Mouse (Mus musculus) bone marrow macrophage, adult 2 months (primary cell): ENCODE data around the gene A2ml1. TPM values are rescaled to one million over a fixed set of nuclear protein-coding genes. Genes with fewer than 3 reads are reported as not detected.

Source experiments
- H3K27ac ChIP-seq: 2 replicates; pipeline ENCODE4 v1.5.1; 2012; ENCODE audit warnings: low read depth, low read length; ENCODE audit not compliant: insufficient read depth
- H3K4me1 ChIP-seq: 2 replicates; pipeline ENCODE4 v1.6.1; 2012; ENCODE audit warnings: low read length; ENCODE audit not compliant: control insufficient read depth, insufficient read depth
- H3K4me3 ChIP-seq: 2 replicates; pipeline ENCODE4 v1.5.1; 2012; ENCODE audit warnings: mild to moderate bottlenecking, low read length, moderate library complexity; ENCODE audit not compliant: insufficient read depth
- CTCF ChIP-seq: IDR thresholded peaks from 2 replicates; pipeline ENCODE4 v1.5.1; 2012; ENCODE audit warnings: low read depth, mild to moderate bottlenecking, low read length, moderate library complexity
- POLR2A ChIP-seq: IDR thresholded peaks from 2 replicates; pipeline ENCODE4 v1.6.1; 2012; ENCODE audit warnings: mild to moderate bottlenecking, low read depth, low read length, borderline replicate concordance
- polyA plus RNA-seq: library from polyadenylated mRNA; stranded (reverse); fragments of >200 nt; gene quantifications from 2 replicates; pipeline ENCODE4 v1.2.4, GENCODE M21; 2012; ENCODE audit not compliant: missing spikeins, insufficient read depth, insufficient read length

Gene A2ml1
- polyA plus RNA-seq, 1 experiment = not detected

- no peaks in the 10 kb centered on the region for H3K4me1 ChIP-seq
- TF ChIP-seq CTCF (no peak), POLR2A (no peak)
- H3K4me3 ChIP-seq = no peak overlapping the region
- H3K27ac ChIP-seq = no peak overlapping the region
These were observed 58.0 kb downstream of the A2ml1 start for GRCm38 (mm10) chr6:128523360-128523759.

- TF ChIP-seq CTCF (no peak), POLR2A (no peak)
- Histone ChIP-seq H3K4me1 (no peaks in the 10 kb centered on the region), H3K4me3 (no peak overlapping the region), H3K27ac (no peak overlapping the region)
These were observed 62.2 kb downstream of the A2ml1 start for GRCm38 (mm10) chr6:128519159-128519558.

GRCm38 (mm10) chr6:128505676-128506236, 75.7 kb downstream of the A2ml1 start:
- H3K27ac ChIP-seq = no peak overlapping the region
- H3K4me1 ChIP-seq = no peaks in the 10 kb centered on the region
- no peak for TF ChIP-seq CTCF
- no peak for TF ChIP-seq POLR2A
- no peak overlapping the region for H3K4me3 ChIP-seq

GRCm38 (mm10) chr6:128504743-128505142, 76.7 kb downstream of the A2ml1 start:
- H3K27ac ChIP-seq = no peak overlapping the region
- no peaks in the 10 kb centered on the region for H3K4me1 ChIP-seq
- H3K4me3 ChIP-seq = no peak overlapping the region
- no peak for TF ChIP-seq CTCF
- TF ChIP-seq POLR2A = no peak

- Histone ChIP-seq H3K4me1 (no peaks in the 10 kb centered on the region), H3K27ac (no peak overlapping the region), H3K4me3 (no peak overlapping the region)
- no peak for TF ChIP-seq POLR2A
- TF ChIP-seq CTCF = no peak
These were observed 86.1 kb downstream of the A2ml1 start for GRCm38 (mm10) chr6:128495346-128495745.

- Histone ChIP-seq H3K4me1 (no peaks in the 10 kb centered on the region), H3K4me3 (no peak overlapping the region), H3K27ac (no peak overlapping the region)
- no peak for TF ChIP-seq CTCF
- no peak for TF ChIP-seq POLR2A
These were observed 86.6 kb downstream of the A2ml1 start for GRCm38 (mm10) chr6:128494646-128495331.

GRCm38 (mm10) chr6:128491916-128492315, 89.5 kb downstream of the A2ml1 start:
- H3K27ac ChIP-seq = no peak overlapping the region
- TF ChIP-seq CTCF (no peak), POLR2A (no peak)
- H3K4me3 ChIP-seq = no peak overlapping the region
- H3K4me1 ChIP-seq = no peaks in the 10 kb centered on the region

- Histone ChIP-seq H3K4me3 (no peak overlapping the region), H3K27ac (no peak overlapping the region), H3K4me1 (no peaks in the 10 kb centered on the region)
- TF ChIP-seq CTCF (no peak), POLR2A (no peak)
These were observed 91.3 kb downstream of the A2ml1 start for GRCm38 (mm10) chr6:128490141-128490540.

Other genes starting within 250 kb of the A2ml1 start
- 3.9 and 5.2 TPM in 2 replicates for gene Tulp3, start 225.8 kb downstream of the A2ml1 start, polyA plus RNA-seq
- gene Rhno1, start 218.7 kb downstream of the A2ml1 start, polyA plus RNA-seq = 27.3 and 33.3 TPM in 2 replicates
- 27.4 and 31.7 TPM in 2 replicates for gene Foxm1, start 218.6 kb downstream of the A2ml1 start, polyA plus RNA-seq
- not detected in 2 replicates for gene Tex52, start 206.2 kb downstream of the A2ml1 start, polyA plus RNA-seq
- not detected in 2 replicates for gene Gm44596, start 206.1 kb downstream of the A2ml1 start, polyA plus RNA-seq
- gene Nrip2, start 182.3 kb downstream of the A2ml1 start, polyA plus RNA-seq = not detected in 2 replicates
- gene Itfg2, start 156.7 kb downstream of the A2ml1 start, polyA plus RNA-seq = 5.5 and 6.8 TPM in 2 replicates
- gene Fkbp4, start 142.9 kb downstream of the A2ml1 start, polyA plus RNA-seq = 28.9 and 32.7 TPM in 2 replicates
- gene Pzp, start 54.9 kb downstream of the A2ml1 start, polyA plus RNA-seq = not detected in 2 replicates
- gene Klrb1a, start 41.9 kb upstream of the A2ml1 start, polyA plus RNA-seq = not detected in 2 replicates
- not detected in 2 replicates for gene Clec2h, start 80.8 kb upstream of the A2ml1 start, polyA plus RNA-seq
- not detected in 2 replicates for gene Klrb1, start 141.5 kb upstream of the A2ml1 start, polyA plus RNA-seq
- not detected in 2 replicates for gene Klrb1c, start 207.6 kb upstream of the A2ml1 start, polyA plus RNA-seq
- not detected in 2 replicates for gene Gm44511, start 244.7 kb upstream of the A2ml1 start, polyA plus RNA-seq
- not detected in 2 replicates for gene Klrb1b, start 244.7 kb upstream of the A2ml1 start, polyA plus RNA-seq